Mouse (Mus musculus): ENCODE measurements around the gene Klc1.

DNA sequence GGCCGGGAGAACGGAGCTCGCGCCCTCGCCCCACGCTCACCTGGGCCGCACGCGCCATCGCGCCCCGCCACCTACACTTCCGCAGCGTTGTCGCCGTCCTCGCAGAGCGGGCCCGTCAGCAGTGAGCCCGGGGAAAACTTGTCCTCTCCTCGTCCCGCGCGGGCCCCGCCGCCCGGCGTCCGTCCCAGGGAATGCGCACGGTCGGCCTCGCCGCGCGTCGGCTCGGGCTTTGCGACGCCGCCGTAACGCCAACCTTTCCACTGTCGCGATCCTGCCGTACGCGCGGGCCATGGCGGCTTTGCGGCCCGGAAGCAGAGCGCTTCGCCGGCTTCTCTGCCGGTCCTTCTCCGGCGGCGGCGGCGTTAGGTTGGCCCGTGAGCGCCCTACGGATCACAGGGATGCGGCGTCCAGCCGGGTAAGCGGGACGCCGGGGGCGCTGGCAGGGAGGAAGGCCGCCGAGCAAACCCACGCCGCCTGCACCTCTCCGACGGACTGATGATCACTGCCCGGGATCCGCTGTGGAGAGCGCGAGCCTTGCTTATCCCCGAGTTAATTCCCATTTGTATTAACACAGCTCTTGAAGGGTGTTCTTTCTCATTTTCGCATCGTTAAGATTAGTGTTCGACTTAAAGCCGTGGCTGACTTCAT, 45.5 kb upstream of the Klc1 start, which contains the start of the genes Bag5 and Apopt1:
- TF ChIP-seq CTCF (IDR thresholded peaks at IDR 0.05; ENCODE audit: low read depth, low read length) (peak; percentile 14; the same call in 1 of the 2 replicates), POLR2A (IDR thresholded peaks at IDR 0.05; ENCODE audit: extremely low read depth, insufficient read depth, low read length) (peak; percentile 62; the same call in 1 of the 2 replicates)

All from liver, adult 2 months (tissue).